Mouse (Mus musculus) heart, adult 9 months (tissue): ENCODE measurements around the gene Llph.
A peak's percentile ranks its signal among the peaks of the same experiment; 100 is the strongest.

Experiments
- DNase-seq, 2 experiments: peaks; one replicate each; pipeline ENCODE4 v3.0.0; 2022; ENCODE audit warnings: low spot score in 2 of 2

Llph gene

GRCm38 (mm10) chr10:120219578-120220359, 7.1 kb upstream of the Llph start:
- peak in 1 of 2 experiments; percentile 25 for DNase-seq

- DNase-seq, result no peak
Observed at GRCm38 (mm10) chr10:120220776-120221175, 6.1 kb upstream of the Llph start.

GRCm38 (mm10) chr10:120231718-120232117, 4.8 kb downstream of the Llph start:
- DNase-seq, result peak in 1 of 2 experiments; percentile 44

- peak in 1 of 2 experiments; percentile 40 for DNase-seq
Observed at GRCm38 (mm10) chr10:120233655-120234367, 6.9 kb downstream of the Llph start.

GRCm38 (mm10) chr10:120236855-120237254, 10.0 kb downstream of the Llph start:
- no peak for DNase-seq

GRCm38 (mm10) chr10:120238241-120238640, 11.4 kb downstream of the Llph start:
- DNase-seq, result no peak

GRCm38 (mm10) chr10:120239476-120239875, 12.6 kb downstream of the Llph start:
- DNase-seq, result no peak

GRCm38 (mm10) chr10:120242421-120242820, 15.6 kb downstream of the Llph start:
- DNase-seq, result no peak

- no peak for DNase-seq
Observed at GRCm38 (mm10) chr10:120245681-120246080, 18.8 kb downstream of the Llph start.

GRCm38 (mm10) chr10:120246994-120247750, 20.3 kb downstream of the Llph start:
- peak; percentile 24 to 27 for DNase-seq

GRCm38 (mm10) chr10:120250911-120251683, 24.2 kb downstream of the Llph start:
- no peak for DNase-seq

- no peak for DNase-seq
Observed at GRCm38 (mm10) chr10:120251791-120252190, 24.9 kb downstream of the Llph start.

GRCm38 (mm10) chr10:120252800-120253199, 25.9 kb downstream of the Llph start:
- DNase-seq, result no peak

GRCm38 (mm10) chr10:120257231-120257630, 30.4 kb downstream of the Llph start:
- DNase-seq, result peak in 1 of 2 experiments; percentile 24

GRCm38 (mm10) chr10:120267790-120268189, 40.9 kb downstream of the Llph start:
- DNase-seq, result no peak

GRCm38 (mm10) chr10:120269946-120270345, 43.1 kb downstream of the Llph start:
- no peak for DNase-seq

GRCm38 (mm10) chr10:120270777-120271176, 43.9 kb downstream of the Llph start:
- peak in 1 of 2 experiments; percentile 6 for DNase-seq

GRCm38 (mm10) chr10:120271318-120271717, 44.4 kb downstream of the Llph start:
- no peak for DNase-seq

- DNase-seq, result no peak
Observed at GRCm38 (mm10) chr10:120271879-120272269, 45.0 kb downstream of the Llph start.

- DNase-seq, result no peak
Observed at GRCm38 (mm10) chr10:120272270-120272883, 45.5 kb downstream of the Llph start.

- no peak for DNase-seq
Observed at GRCm38 (mm10) chr10:120273335-120273734, 46.5 kb downstream of the Llph start.
